Mouse (Mus musculus) E14TG2a.4 (cell line): ENCODE data around the gene Xpo5.

Experiments
- CTCF ChIP-seq: conservative IDR thresholded peaks from 2 replicates; pipeline ENCODE4 v1.5.1; 2014; ENCODE audit warnings: low read length
- NANOG ChIP-seq: IDR thresholded peaks from 2 replicates; pipeline ENCODE4 v1.6.1; 2014; ENCODE audit warnings: borderline replicate concordance, low read length, mixed read lengths
- POU5F1 ChIP-seq: IDR thresholded peaks from 2 replicates; pipeline ENCODE4 v1.6.1; 2014; ENCODE audit warnings: low read length, borderline replicate concordance

DNA sequence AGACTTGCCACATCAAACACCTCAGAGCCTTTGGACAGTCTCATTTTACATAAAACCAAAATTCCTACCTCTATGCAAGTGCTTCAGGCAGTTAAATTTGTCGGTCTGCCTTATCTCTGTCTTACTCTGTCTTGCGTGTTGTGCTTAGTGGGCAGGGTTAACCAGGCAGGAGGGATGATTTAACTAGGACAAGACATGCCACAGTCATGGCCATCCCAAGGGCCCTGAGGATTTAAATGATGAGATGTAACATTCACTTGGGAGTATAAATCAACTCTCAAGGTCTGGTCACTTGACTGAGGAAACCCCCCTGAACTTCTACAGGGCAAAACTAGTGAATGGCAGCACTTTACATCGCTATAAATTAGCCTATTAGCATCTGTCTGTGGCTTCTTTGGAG lies 19.0 kb downstream of the Xpo5 start:
- no peak for TF ChIP-seq CTCF
- TF ChIP-seq POU5F1, result no peak
- TF ChIP-seq NANOG, result no peak
